Comparison of ENCODE assay signal across 12 mouse cellular contexts in the genomic region with DNA sequence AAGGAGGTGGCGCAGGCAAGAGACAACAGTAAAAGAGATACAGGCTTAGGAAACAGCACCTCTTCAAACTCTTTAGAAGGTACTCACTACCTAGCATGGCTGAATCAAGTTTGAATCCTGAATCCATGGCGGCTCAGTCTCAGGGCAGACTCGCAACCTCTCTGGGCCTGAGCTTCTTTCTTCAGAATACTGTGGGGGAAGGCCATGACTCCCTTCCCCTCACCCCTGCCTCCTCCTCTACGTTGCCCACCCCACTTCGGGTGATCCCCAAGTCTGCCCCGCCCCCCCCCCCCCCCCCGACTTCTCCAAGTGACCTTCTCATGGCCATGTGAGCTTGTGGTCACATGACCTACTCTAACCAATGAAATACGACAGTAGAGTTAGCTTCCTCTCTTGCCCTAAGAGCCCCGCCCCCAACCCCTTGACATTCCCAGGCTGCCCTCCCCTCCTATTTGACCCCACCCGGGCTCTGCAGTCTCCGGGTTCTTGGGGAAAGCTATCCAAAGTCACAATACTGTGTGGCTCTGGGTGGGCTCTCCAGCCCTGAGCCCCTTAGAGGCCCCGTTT. TPM values are rescaled to one million over a fixed set of nuclear protein-coding genes. Genes with fewer than 3 reads are reported as not detected.
DNase-seq lines count a peak whose midpoint lies in the region; ATAC-seq lines count a peak whose summit lies in the region.
"Had no signal": no experiment of that assay in that cellular context is flagged by ENCODE, and none has a peak within 500 bp of the region (broad histone marks: within the 10 kb centered on the region; RNA-seq: fewer than 3 reads in every experiment).

No protein-coding gene starts in this region.

- H3K4me2 ChIP-seq in forebrain, embryonic 14.5 days (ENCODE audit: low read length): no peak overlapping the region
- H3K4me2 ChIP-seq in neural tube, embryonic 12.5 days (replicated peaks): peak overlapping the region; percentile 20; the same call in 1 of the 2 replicates

- ATAC-seq in forebrain, embryonic 14.5 days: no peak
- ATAC-seq in neural tube, embryonic 12.5 days (ENCODE audit: low FRiP score, low read depth): no peak
- ATAC-seq: inflammation-experienced regulatory T-cells, adult 6 months had no signal

- H3K9me3 ChIP-seq in forebrain, embryonic 10.5 days: peaks cover 12% of the 10 kb centered on the region
- H3K9me3 ChIP-seq in forebrain, embryonic 14.5 days (replicated peaks; ENCODE audit: control insufficient read depth, low read length): 0 out of 2 replicates have a peak, but pooled peaks cover 3% of the 10 kb centered on the region
- peaks cover 6% of the 10 kb centered on the region; the same call in 1 of the 2 replicates for H3K9me3 ChIP-seq in neural tube, embryonic 12.5 days

- peaks cover 18% of the 10 kb centered on the region for H3K27me3 ChIP-seq in forebrain, embryonic 10.5 days (ENCODE audit: poor library complexity, severe bottlenecking)
- H3K27me3 ChIP-seq in forebrain, embryonic 14.5 days (replicated peaks; ENCODE audit: control insufficient read depth, insufficient read depth, low read length): no peaks in the 10 kb centered on the region
- no peaks in the 10 kb centered on the region for H3K27me3 ChIP-seq in neural tube, embryonic 12.5 days (replicated peaks)

- WGBS in forebrain, embryonic 10.5 days: 31% methylated on average over 8 of the region's 12 CpGs
- WGBS in forebrain, embryonic 14.5 days: 33% methylated on average over 8 of the region's 12 CpGs
- 25% methylated on average over 12 of the region's 12 CpGs for WGBS in neural tube, embryonic 12.5 days

- peak overlapping the region; percentile 42 for H3K4me3 ChIP-seq in forebrain, embryonic 10.5 days
- H3K4me3 ChIP-seq in forebrain, embryonic 14.5 days (ENCODE audit: low read depth, low read length): no peak overlapping the region
- no peak overlapping the region for H3K4me3 ChIP-seq in neural tube, embryonic 12.5 days

- H3K27ac ChIP-seq in forebrain, embryonic 10.5 days: peak overlapping the region; percentile 79
- H3K27ac ChIP-seq in forebrain, embryonic 14.5 days (ENCODE audit: low read depth, low read length): no peak overlapping the region
- H3K27ac ChIP-seq in neural tube, embryonic 12.5 days: no peak overlapping the region

- no peaks in the 10 kb centered on the region for H3K36me3 ChIP-seq in forebrain, embryonic 10.5 days (replicated peaks)
- H3K36me3 ChIP-seq in forebrain, embryonic 14.5 days (ENCODE audit: control insufficient read depth, insufficient read depth, low read length): no peaks in the 10 kb centered on the region
- H3K36me3 ChIP-seq in neural tube, embryonic 12.5 days: no peaks in the 10 kb centered on the region

- DNase-seq in forebrain, embryonic 10.5 days (ENCODE audit: extremely low spot score, low spot score): peak; percentile 65
- DNase-seq in forebrain, embryonic 14.5 days (ENCODE audit: low spot score): no peak
- DNase-seq in kidney, postnatal 10 days: peak; percentile 29
- no peak for DNase-seq in kidney, postnatal 36 days
- peak; percentile 64 for DNase-seq in embryo, embryonic 9.5 days (ENCODE audit: extremely low spot score)
- DNase-seq in adipocyte (ENCODE audit: low spot score): no peak
- DNase-seq in adrenal gland, adult 2 months: no peak
- DNase-seq: right cerebral cortex, postnatal 14 days had no signal

- no peak overlapping the region for H3K9ac ChIP-seq in forebrain, embryonic 14.5 days (ENCODE audit: low read length)
- no peak overlapping the region for H3K9ac ChIP-seq in neural tube, embryonic 12.5 days

- H3K4me1 ChIP-seq in forebrain, embryonic 10.5 days: peaks cover 44% of the 10 kb centered on the region
- H3K4me1 ChIP-seq in forebrain, embryonic 14.5 days (ENCODE audit: control insufficient read depth, insufficient read depth, low read length): 0 out of 2 replicates have a peak, but pooled peaks cover 3% of the 10 kb centered on the region
- H3K4me1 ChIP-seq in neural tube, embryonic 12.5 days: peaks cover 22% of the 10 kb centered on the region

RNA-seq across cellular contexts. Expression of gene Cux2, which starts 10.9 kb away (rescaled TPM):
- 5.0 and 6.5 TPM in 2 replicates for polyA plus RNA-seq in forebrain, embryonic 10.5 days (2016; fragmentation: Nextera tagmentation; extraction: Ambion mirVana)
- polyA plus RNA-seq in forebrain, embryonic 14.5 days (2014; fragmentation: Nextera tagmentation; extraction: Ambion mirVana): 16.7 and 30.0 TPM in 2 replicates
- 24.2 and 25.0 TPM in 2 replicates for polyA plus RNA-seq in neural tube, embryonic 12.5 days (2016; fragmentation: Nextera tagmentation; extraction: Ambion mirVana)
- 10 to 100 TPM; 14.4 to 22.0 TPM for total RNA-seq in adrenal gland, adult 2 months (2021)
- polyA plus RNA-seq in adrenal gland, adult 2 months (2012; rRNA removed): 32.2 and 37.6 TPM in 2 replicates

RNA-seq across cellular contexts. Expression of gene Myl2, which starts 39.9 kb away (rescaled TPM):
- polyA plus RNA-seq in forebrain, embryonic 10.5 days (2016; fragmentation: Nextera tagmentation; extraction: Ambion mirVana): not detected in 2 replicates
- polyA plus RNA-seq in forebrain, embryonic 14.5 days (2014; fragmentation: Nextera tagmentation; extraction: Ambion mirVana): 1.0 and 1.1 TPM in 2 replicates
- 0.80 and 6.0 TPM in 2 replicates for polyA plus RNA-seq in neural tube, embryonic 12.5 days (2016; fragmentation: Nextera tagmentation; extraction: Ambion mirVana)
- not detected for total RNA-seq in adrenal gland, adult 2 months (2021)
- not detected in 2 replicates for polyA plus RNA-seq in adrenal gland, adult 2 months (2012; rRNA removed)
- total RNA-seq: megakaryocyte progenitor cell, adult 5-6 weeks had no signal
- polyA plus RNA-seq: C2C12 had no signal

Comparison
In these comparisons a context has a peak if more than half of its experiments do, and no peak if none do; other contexts are left out.
1. DNase-seq: peak in forebrain, embryonic 10.5 days (single experiment), kidney, postnatal 10 days (single experiment) and embryo, embryonic 9.5 days (single experiment); none in forebrain, embryonic 14.5 days (single experiment), kidney, postnatal 36 days (0 of 2), adipocyte (single experiment) and adrenal gland, adult 2 months (single experiment).